Mouse (Mus musculus): ENCODE data around the gene Prr11. TPM values are rescaled to one million over a fixed set of nuclear protein-coding genes. Genes with fewer than 3 reads are reported as not detected.

Prr11 gene
- polyA plus RNA-seq, 1 experiment: 0.44 TPM

DNA sequence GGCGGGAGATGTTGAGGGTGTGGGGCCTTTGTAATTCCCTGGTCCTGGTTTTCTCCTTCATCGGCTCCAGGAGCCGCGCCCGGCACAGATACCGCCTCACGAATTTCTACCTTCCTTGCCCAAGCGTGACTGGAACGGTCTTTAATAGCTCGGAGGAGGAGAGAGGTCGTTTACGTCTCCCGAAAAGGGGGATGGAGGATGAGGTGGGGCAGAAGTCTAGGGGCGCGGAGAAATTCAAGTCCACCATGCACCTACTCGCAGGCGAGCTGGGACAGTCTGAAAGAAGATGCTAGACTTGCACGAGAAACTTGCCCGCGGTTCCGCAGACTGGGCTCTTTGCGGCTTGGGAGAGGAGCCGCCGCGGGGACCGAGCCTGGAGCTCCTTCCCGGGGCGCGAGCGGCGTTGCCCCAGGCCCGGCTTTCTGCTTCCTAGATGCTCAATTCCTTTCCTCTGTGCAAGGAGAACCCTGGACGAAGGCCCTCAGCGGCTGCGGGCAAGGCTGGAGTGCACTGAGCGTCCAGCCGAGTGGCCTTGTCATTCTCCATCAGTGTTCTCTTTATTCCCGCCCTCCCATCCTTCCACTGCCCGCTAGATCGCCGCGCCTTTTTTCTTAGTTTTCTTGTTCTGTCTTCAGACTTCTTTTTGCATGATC, 1.1 kb upstream of the Prr11 start:
- TF ChIP-seq TAL1 (IDR thresholded peaks at IDR 0.05; ENCODE audit: low read length) (no peak), GATA1 (IDR thresholded peaks at IDR 0.05; ENCODE audit: low read length) (no peak)
- H3K4me1 ChIP-seq (ENCODE audit: control insufficient read depth): peaks cover 32% of the 10 kb centered on the region
- peaks cover 75% of the 10 kb centered on the region for H3K36me3 ChIP-seq (ENCODE audit: control insufficient read depth)
- no peaks in the 10 kb centered on the region for H3K27me3 ChIP-seq (ENCODE audit: control insufficient read depth)
- peak overlapping the region; percentile 90 for H3K4me3 ChIP-seq (replicated peaks)
- no peaks in the 10 kb centered on the region for H3K9me3 ChIP-seq (ENCODE audit: control insufficient read depth, low read length)

GRCm38 (mm10) chr11:87108755-87109518, 429 bp upstream of the Prr11 start, which contains the start of gene Ska2:
Gene Ska2, plus strand, starts transcription at chr11:87109234.
- TF ChIP-seq TAL1 (IDR thresholded peaks at IDR 0.05; ENCODE audit: low read length) (no peak), GATA1 (IDR thresholded peaks at IDR 0.05; ENCODE audit: low read length) (no peak)
- Histone ChIP-seq H3K9me3 (ENCODE audit: control insufficient read depth, low read length) (no peaks in the 10 kb centered on the region), H3K27me3 (ENCODE audit: control insufficient read depth) (no peaks in the 10 kb centered on the region), H3K4me1 (ENCODE audit: control insufficient read depth) (peaks cover 34% of the 10 kb centered on the region), H3K36me3 (ENCODE audit: control insufficient read depth) (peaks cover 75% of the 10 kb centered on the region), H3K4me3 (replicated peaks) (peak within 1 kb of the TSS; percentile 90)

- Histone ChIP-seq H3K4me3 (replicated peaks) (peak overlapping the region; percentile 95), H3K36me3 (ENCODE audit: control insufficient read depth) (peaks cover 64% of the 10 kb centered on the region), H3K4me1 (ENCODE audit: control insufficient read depth) (peaks cover 35% of the 10 kb centered on the region), H3K9me3 (ENCODE audit: control insufficient read depth, low read length) (no peaks in the 10 kb centered on the region), H3K27me3 (ENCODE audit: control insufficient read depth) (no peaks in the 10 kb centered on the region)
- TF ChIP-seq GATA1 (IDR thresholded peaks at IDR 0.05; ENCODE audit: low read length) (no peak), TAL1 (IDR thresholded peaks at IDR 0.05; ENCODE audit: low read length) (no peak)
Measured at GRCm38 (mm10) chr11:87087142-87087541, 21.4 kb downstream of the Prr11 start.

DNA sequence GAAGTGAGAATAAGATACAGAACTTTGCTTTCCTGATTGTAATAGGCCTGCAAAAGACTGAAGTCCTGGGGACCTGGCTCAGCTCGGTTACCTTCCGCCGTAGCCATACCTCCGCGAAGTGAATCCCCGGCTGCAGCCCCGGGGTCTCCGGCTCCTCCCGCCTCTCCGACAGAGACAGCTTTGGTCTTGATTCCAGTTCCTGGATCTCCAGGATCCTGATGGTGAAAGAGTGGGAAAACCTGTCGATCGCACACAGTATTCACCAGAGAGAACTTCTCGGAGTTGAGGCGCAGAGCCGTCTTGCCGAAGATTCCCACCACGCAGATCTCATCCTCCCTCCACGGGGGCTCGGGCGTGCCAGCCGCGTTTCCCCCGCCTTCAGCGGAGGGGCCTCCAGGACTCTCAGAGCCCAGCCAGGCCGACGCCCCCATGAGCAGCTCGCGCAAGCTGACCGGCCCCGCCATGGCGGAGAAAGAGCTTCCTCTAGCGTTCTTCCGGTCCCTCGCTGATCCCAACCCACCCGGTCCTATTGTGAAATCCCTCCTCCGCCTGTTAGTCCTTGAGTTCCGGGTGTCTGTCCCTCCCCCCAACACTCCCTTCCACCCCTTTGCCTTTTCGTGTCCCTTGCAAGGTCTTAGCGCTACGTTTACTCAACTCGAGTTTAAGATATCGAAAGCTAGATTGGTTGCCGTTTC, 22.1 kb downstream of the Prr11 start, which contains the start of gene Smg8:
Gene Smg8 (minus strand): TSS at position 485 of the 695 bp plus-strand sequence.
- Histone ChIP-seq H3K4me3 (replicated peaks) (peak within 1 kb of the TSS; percentile 95), H3K27me3 (ENCODE audit: control insufficient read depth) (no peaks in the 10 kb centered on the region), H3K4me1 (ENCODE audit: control insufficient read depth) (peaks cover 38% of the 10 kb centered on the region), H3K9me3 (ENCODE audit: control insufficient read depth, low read length) (no peaks in the 10 kb centered on the region), H3K36me3 (ENCODE audit: control insufficient read depth) (peaks cover 62% of the 10 kb centered on the region)
- no peak for TF ChIP-seq TAL1 (IDR thresholded peaks at IDR 0.05; ENCODE audit: low read length)
- TF ChIP-seq GATA1 (IDR thresholded peaks at IDR 0.05; ENCODE audit: low read length): no peak

- H3K9me3 ChIP-seq (ENCODE audit: control insufficient read depth, low read length): no peaks in the 10 kb centered on the region
- H3K4me3 ChIP-seq (replicated peaks): peak overlapping the region; percentile 95
- peaks cover 62% of the 10 kb centered on the region for H3K36me3 ChIP-seq (ENCODE audit: control insufficient read depth)
- peaks cover 38% of the 10 kb centered on the region for H3K4me1 ChIP-seq (ENCODE audit: control insufficient read depth)
- H3K27me3 ChIP-seq (ENCODE audit: control insufficient read depth): no peaks in the 10 kb centered on the region
- TF ChIP-seq TAL1 (IDR thresholded peaks at IDR 0.05; ENCODE audit: low read length) (no peak), GATA1 (IDR thresholded peaks at IDR 0.05; ENCODE audit: low read length) (no peak)
Measured at GRCm38 (mm10) chr11:87085461-87085860, 23.0 kb downstream of the Prr11 start.

DNA sequence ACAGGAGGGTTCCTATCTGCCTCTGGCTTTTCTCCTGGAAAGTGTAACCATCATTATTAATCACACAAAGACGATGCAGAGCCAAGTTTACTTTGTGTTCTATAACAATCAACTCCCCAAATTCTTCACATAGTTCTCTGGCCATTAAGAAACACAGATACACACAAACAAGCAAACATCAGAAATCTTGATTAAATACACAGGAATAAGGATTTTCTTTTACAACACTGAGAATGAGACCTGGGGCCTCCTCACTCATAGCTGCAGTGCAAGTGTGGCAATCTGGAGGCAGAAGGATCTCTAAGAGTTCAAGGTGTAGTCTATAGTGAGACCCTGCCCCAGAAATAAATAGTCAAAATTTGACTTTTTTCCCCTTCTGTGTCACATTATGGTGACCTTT, 24.8 kb downstream of the Prr11 start:
- no peaks in the 10 kb centered on the region for H3K27me3 ChIP-seq (ENCODE audit: control insufficient read depth)
- H3K36me3 ChIP-seq (ENCODE audit: control insufficient read depth): peaks cover 66% of the 10 kb centered on the region
- peaks cover 38% of the 10 kb centered on the region for H3K4me1 ChIP-seq (ENCODE audit: control insufficient read depth)
- no peak overlapping the region for H3K4me3 ChIP-seq (replicated peaks)
- TF ChIP-seq TAL1 (IDR thresholded peaks at IDR 0.05; ENCODE audit: low read length) (no peak), GATA1 (IDR thresholded peaks at IDR 0.05; ENCODE audit: low read length) (no peak)
- H3K9me3 ChIP-seq (ENCODE audit: control insufficient read depth, low read length): no peaks in the 10 kb centered on the region

GRCm38 (mm10) chr11:87073866-87074440, 34.6 kb downstream of the Prr11 start, which contains the start of gene Gdpd1:
Gene Gdpd1, minus strand, starts transcription at chr11:87074062.
- H3K4me3 ChIP-seq (replicated peaks): peak within 1 kb of the TSS; percentile 90
- H3K4me1 ChIP-seq (ENCODE audit: control insufficient read depth): peaks cover 33% of the 10 kb centered on the region
- H3K27me3 ChIP-seq (ENCODE audit: control insufficient read depth): no peaks in the 10 kb centered on the region
- TF ChIP-seq TAL1 (IDR thresholded peaks at IDR 0.05; ENCODE audit: low read length) (no peak), GATA1 (IDR thresholded peaks at IDR 0.05; ENCODE audit: low read length) (peak; percentile 59; the same call in 1 of the 2 replicates)
- peaks cover 31% of the 10 kb centered on the region for H3K36me3 ChIP-seq (ENCODE audit: control insufficient read depth)
- no peaks in the 10 kb centered on the region for H3K9me3 ChIP-seq (ENCODE audit: control insufficient read depth, low read length)

- H3K27me3 ChIP-seq (ENCODE audit: control insufficient read depth): no peaks in the 10 kb centered on the region
- H3K36me3 ChIP-seq (ENCODE audit: control insufficient read depth): peaks cover 26% of the 10 kb centered on the region
- H3K4me3 ChIP-seq (replicated peaks): peak overlapping the region; percentile 90
- TF ChIP-seq TAL1 (IDR thresholded peaks at IDR 0.05; ENCODE audit: low read length): no peak
- TF ChIP-seq GATA1 (IDR thresholded peaks at IDR 0.05; ENCODE audit: low read length): no peak
- peaks cover 33% of the 10 kb centered on the region for H3K4me1 ChIP-seq (ENCODE audit: control insufficient read depth)
- no peaks in the 10 kb centered on the region for H3K9me3 ChIP-seq (ENCODE audit: control insufficient read depth, low read length)
Measured at GRCm38 (mm10) chr11:87073343-87073865, 35.1 kb downstream of the Prr11 start.
